Mouse (Mus musculus): ENCODE measurements around the gene Ddc.

GRCm38 (mm10) chr11:11836262-11836661 lies 61.7 kb downstream of the Ddc start:
- TF ChIP-seq POLR2A (IDR thresholded peaks at IDR 0.05; ENCODE audit: low read depth, low read length) (no peak), CHD1 (IDR thresholded peaks at IDR 0.05; ENCODE audit: low read depth, low read length) (no peak), EP300 (IDR thresholded peaks at IDR 0.05; ENCODE audit: low read length) (no peak), CTCF (conservative IDR thresholded peaks at IDR 0.05 in 1 of 2, IDR thresholded peaks at IDR 0.05 in 1 of 2; ENCODE audit: low read depth in 2 of 2, low read length in 2 of 2) (no peak), ZKSCAN1 (IDR thresholded peaks at IDR 0.05; ENCODE audit: borderline replicate concordance, low read depth, low read length) (no peak), ZNF384 (IDR thresholded peaks at IDR 0.05; ENCODE audit: low read depth, low read length) (no peak), BHLHE40 (IDR thresholded peaks at IDR 0.05; ENCODE audit: low read depth, low read length) (no peak), USF1 (IDR thresholded peaks at IDR 0.05; ENCODE audit: low read depth, low read length) (no peak), POLR2AphosphoS2 (IDR thresholded peaks at IDR 0.05; ENCODE audit: low read depth, low read length) (no peak), UBTF (IDR thresholded peaks at IDR 0.05; ENCODE audit: low read depth, low read length) (no peak)

Data from CH12.LX (cell line).